16 mouse cellular contexts compared by ENCODE assay signal in genomic region chr5:113734376-113734775, GRCm38 (mm10). TPM values are rescaled to one million over a fixed set of nuclear protein-coding genes. Genes with fewer than 3 reads are reported as not detected.
DNase-seq lines count a peak whose midpoint lies in the region; ATAC-seq and TF ChIP-seq lines count a peak whose summit lies in the region.
"Had no signal": no experiment of that assay in that cellular context is flagged by ENCODE, and none has a peak within 500 bp of the region (broad histone marks: within the 10 kb centered on the region; RNA-seq: fewer than 3 reads in every experiment).

No protein-coding gene starts in this region.

- H3K36me3 ChIP-seq in liver, adult 2 months (ENCODE audit: control insufficient read depth, insufficient read depth, low read length) = peaks cover 3% of the 10 kb centered on the region; the same call in 1 of the 2 replicates
- peaks cover 22% of the 10 kb centered on the region for H3K36me3 ChIP-seq in limb, embryonic 12.5 days
- H3K36me3 ChIP-seq in heart, embryonic 11.5 days (ENCODE audit: control insufficient read depth, insufficient read depth, low read length) = 0 out of 2 replicates have a peak, but pooled peaks cover 6% of the 10 kb centered on the region

- no peak overlapping the region for H3K4me2 ChIP-seq in limb, embryonic 12.5 days
- H3K4me2 ChIP-seq in heart, embryonic 11.5 days = no peak overlapping the region

- peak overlapping the region; percentile 91 for H3K27ac ChIP-seq in liver, adult 2 months (replicated peaks; ENCODE audit: insufficient read depth, low read depth, low read length)
- 0 out of 2 replicates have a peak overlapping the region, but pooled peaks have one; percentile 41 for H3K27ac ChIP-seq in limb, embryonic 12.5 days
- H3K27ac ChIP-seq in heart, embryonic 11.5 days (ENCODE audit: low read depth, low read length) = no peak overlapping the region

- no peak for TF ChIP-seq CTCF in liver, adult 2 months (IDR thresholded peaks at IDR 0.05; ENCODE audit: low read depth, low read length)

- TF ChIP-seq POLR2A in liver, adult 2 months (IDR thresholded peaks at IDR 0.05; ENCODE audit: extremely low read depth, insufficient read depth, low read length) = no peak

- peaks cover 8% of the 10 kb centered on the region for H3K4me1 ChIP-seq in liver, adult 2 months (ENCODE audit: control insufficient read depth, insufficient read depth, low read length)
- peaks cover 23% of the 10 kb centered on the region for H3K4me1 ChIP-seq in limb, embryonic 12.5 days (replicated peaks)
- H3K4me1 ChIP-seq in heart, embryonic 11.5 days (ENCODE audit: control insufficient read depth, insufficient read depth, low read length) = peaks cover 14% of the 10 kb centered on the region

- no peak overlapping the region for H3K4me3 ChIP-seq in liver, adult 2 months (ENCODE audit: insufficient read depth, low read depth, low read length)
- no peak overlapping the region for H3K4me3 ChIP-seq in limb, embryonic 12.5 days (replicated peaks)
- no peak overlapping the region for H3K4me3 ChIP-seq in heart, embryonic 11.5 days (ENCODE audit: low read depth, low read length)

- no peaks in the 10 kb centered on the region for H3K9me3 ChIP-seq in limb, embryonic 12.5 days
- no peaks in the 10 kb centered on the region for H3K9me3 ChIP-seq in heart, embryonic 11.5 days (replicated peaks; ENCODE audit: control insufficient read depth, low read length)
- H3K9me3 ChIP-seq: embryonic facial prominence, embryonic 13.5 days had no signal

- 55% methylated on average over 5 of the region's 5 CpGs for WGBS in liver, adult 2 months
- 70% methylated on average over 5 of the region's 5 CpGs for WGBS in limb, embryonic 12.5 days
- WGBS in heart, embryonic 11.5 days (ENCODE audit: insufficient replicate concordance) = 68% methylated on average over 5 of the region's 5 CpGs

- no peak for ATAC-seq in limb, embryonic 12.5 days (ENCODE audit: insufficient number of reproducible peaks, insufficient read depth, low FRiP score, low TSS enrichment, low read depth)
- no peak for ATAC-seq in heart, embryonic 11.5 days (replicated peaks; ENCODE audit: insufficient number of reproducible peaks, low FRiP score, low TSS enrichment)

- 0 out of 2 replicates have a peak, but pooled peaks cover 5% of the 10 kb centered on the region for H3K79me2 ChIP-seq in liver, adult 2 months (ENCODE audit: control insufficient read depth, insufficient read depth, low read length)

- DNase-seq in cerebellum, adult 9-10 months = peak; percentile 59
- no peak for DNase-seq in cerebellum, adult 8-10 months
- no peak for DNase-seq in liver, adult 2 months (ENCODE audit: extremely low read depth, low read depth, low spot score)
- no peak for DNase-seq in liver
- peak; percentile 43 for DNase-seq in retina, postnatal 1 day
- DNase-seq in testis, postnatal 10 days (ENCODE audit: low spot score) = no peak
- DNase-seq: adrenal gland, postnatal 36 days; cerebellum, adult 11-12 months; heart, adult 2 months; lung, postnatal 14 days; right cerebral cortex, adult 18-20 months had no signal

- H3K9ac ChIP-seq in liver, adult 2 months (ENCODE audit: low read depth, low read length) = no peak overlapping the region
- no peak overlapping the region for H3K9ac ChIP-seq in limb, embryonic 12.5 days (replicated peaks)
- H3K9ac ChIP-seq in heart, embryonic 11.5 days (ENCODE audit: low read depth, low read length) = no peak overlapping the region

- H3K27me3 ChIP-seq in liver, adult 2 months (ENCODE audit: control insufficient read depth, insufficient read depth, low read length) = no peaks in the 10 kb centered on the region
- H3K27me3 ChIP-seq in limb, embryonic 12.5 days = no peaks in the 10 kb centered on the region
- no peaks in the 10 kb centered on the region for H3K27me3 ChIP-seq in heart, embryonic 11.5 days (ENCODE audit: control insufficient read depth, insufficient read depth, low read length)
- H3K27me3 ChIP-seq: embryonic facial prominence, embryonic 13.5 days had no signal

RNA-seq across cellular contexts. Expression of gene Ficd, which starts 1.2 kb away (rescaled TPM):
- total RNA-seq in liver, adult 2 months (2014; rRNA removed) = 2.5 and 2.6 TPM in 2 replicates
- 6.6 and 7.2 TPM in 2 replicates for polyA plus RNA-seq in liver, adult 2 months (2012; rRNA removed)
- 3.8 and 5.0 TPM in 2 replicates for polyA plus RNA-seq in limb, embryonic 12.5 days (2016; fragmentation: Nextera tagmentation; extraction: Ambion mirVana)
- polyA plus RNA-seq in heart, embryonic 11.5 days (2014; fragmentation: Nextera tagmentation; extraction: Ambion mirVana) = 2.8 and 4.1 TPM in 2 replicates

RNA-seq across cellular contexts. Expression of gene 1700069L16Rik, which starts 9.8 kb away (rescaled TPM):
- total RNA-seq in liver, adult 2 months (2014; rRNA removed) = not detected in 2 replicates
- not detected in 2 replicates for polyA plus RNA-seq in liver, adult 2 months (2012; rRNA removed)
- polyA plus RNA-seq in limb, embryonic 12.5 days (2016; fragmentation: Nextera tagmentation; extraction: Ambion mirVana) = not detected in 2 replicates
- not detected in 2 replicates for polyA plus RNA-seq in heart, embryonic 11.5 days (2014; fragmentation: Nextera tagmentation; extraction: Ambion mirVana)
- total RNA-seq: adrenal gland, postnatal 36 days; heart, adult 2 months; hematopoietic stem cell, adult 5-6 weeks; left cerebral cortex, adult 8-10 months had no signal
- polyA plus RNA-seq: embryonic facial prominence, embryonic 13.5 days; heart, adult 2 months had no signal

RNA-seq across cellular contexts. Expression of gene Sart3, which starts 37.9 kb away (rescaled TPM):
- 6.0 and 7.7 TPM in 2 replicates for total RNA-seq in liver, adult 2 months (2014; rRNA removed)
- polyA plus RNA-seq in liver, adult 2 months (2012; rRNA removed) = 6.3 and 9.0 TPM in 2 replicates
- polyA plus RNA-seq in limb, embryonic 12.5 days (2016; fragmentation: Nextera tagmentation; extraction: Ambion mirVana) = 87.9 and 91.5 TPM in 2 replicates
- polyA plus RNA-seq in heart, embryonic 11.5 days (2014; fragmentation: Nextera tagmentation; extraction: Ambion mirVana) = 31.6 and 35.3 TPM in 2 replicates

RNA-seq across cellular contexts. Expression of gene Iscu, which starts 38.2 kb away (rescaled TPM):
- total RNA-seq in liver, adult 2 months (2014; rRNA removed) = 121 and 133 TPM in 2 replicates
- polyA plus RNA-seq in liver, adult 2 months (2012; rRNA removed) = 104 and 121 TPM in 2 replicates
- 117 and 128 TPM in 2 replicates for polyA plus RNA-seq in limb, embryonic 12.5 days (2016; fragmentation: Nextera tagmentation; extraction: Ambion mirVana)
- 104 and 106 TPM in 2 replicates for polyA plus RNA-seq in heart, embryonic 11.5 days (2014; fragmentation: Nextera tagmentation; extraction: Ambion mirVana)

Comparison
In these comparisons a context has a peak if more than half of its experiments do, and no peak if none do; other contexts are left out.
1. DNase-seq: peak in cerebellum, adult 9-10 months (single experiment) and retina, postnatal 1 day (single experiment); none in cerebellum, adult 8-10 months (single experiment), liver, adult 2 months (single experiment), liver (single experiment) and testis, postnatal 10 days (single experiment).